Mouse (Mus musculus): Measurements from ENCODE around the gene Gm34653.

GRCm38 (mm10) chr2:34825827-34826459, 6.9 kb upstream of the Gm34653 start, which contains the start of gene Fbxw2:
- TF ChIP-seq POLR2A (IDR thresholded peaks at IDR 0.05; ENCODE audit: low read depth, low read length) (peak; percentile 94), ZC3H11A (IDR thresholded peaks at IDR 0.05; ENCODE audit: low read depth, low read length) (no peak), MAX (IDR thresholded peaks at IDR 0.05; ENCODE audit: low read length) (peak; percentile 96; the same call in 1 of the 2 replicates), IRF4 (IDR thresholded peaks at IDR 0.05; ENCODE audit: low read depth, low read length) (peak; percentile 76), EP300 (IDR thresholded peaks at IDR 0.05; ENCODE audit: low read length) (no peak), ETS1 (conservative IDR thresholded peaks at IDR 0.05; ENCODE audit: low read depth, low read length) (peak; percentile 52), CTCF (conservative IDR thresholded peaks at IDR 0.05 in 1 of 2, IDR thresholded peaks at IDR 0.05 in 1 of 2; ENCODE audit: low read depth in 2 of 2, low read length in 2 of 2) (no peak), TCF12 (IDR thresholded peaks at IDR 0.05; ENCODE audit: low read depth, low read length) (peak; percentile 94), MEF2A (IDR thresholded peaks at IDR 0.05; ENCODE audit: borderline replicate concordance, low read depth, low read length) (peak; percentile 63; the same call in 1 of the 2 replicates)
